Mouse (Mus musculus): Measurements from ENCODE around the gene P3h2.

P3h2 gene

GRCm38 (mm10) chr16:26065060-26065459, 40.5 kb downstream of the P3h2 start:
- DNase-seq: no peak

- DNase-seq: no peak
Measured at GRCm38 (mm10) chr16:26060239-26061085, 45.1 kb downstream of the P3h2 start.

- no peak for DNase-seq
Measured at GRCm38 (mm10) chr16:26053631-26054030, 52.0 kb downstream of the P3h2 start.

GRCm38 (mm10) chr16:26049393-26050087, 56.0 kb downstream of the P3h2 start:
- DNase-seq: peak in 1 of 2 experiments; percentile 6

- no peak for DNase-seq
Measured at GRCm38 (mm10) chr16:26047870-26048269, 57.7 kb downstream of the P3h2 start.

- DNase-seq: no peak
Measured at GRCm38 (mm10) chr16:26047396-26047795, 58.2 kb downstream of the P3h2 start.

- DNase-seq: no peak
Measured at GRCm38 (mm10) chr16:26041929-26042303, 63.7 kb downstream of the P3h2 start.

GRCm38 (mm10) chr16:26041021-26041928, 64.3 kb downstream of the P3h2 start:
- DNase-seq: no peak

- no peak for DNase-seq
Measured at GRCm38 (mm10) chr16:26039320-26039719, 66.3 kb downstream of the P3h2 start.

- DNase-seq: no peak
Measured at GRCm38 (mm10) chr16:26035525-26035924, 70.1 kb downstream of the P3h2 start.

- no peak for DNase-seq
Measured at GRCm38 (mm10) chr16:26035079-26035478, 70.5 kb downstream of the P3h2 start.

- no peak for DNase-seq
Measured at GRCm38 (mm10) chr16:26029424-26030012, 76.1 kb downstream of the P3h2 start.

GRCm38 (mm10) chr16:26026416-26026815, 79.2 kb downstream of the P3h2 start:
- DNase-seq: no peak

GRCm38 (mm10) chr16:26024543-26024942, 81.0 kb downstream of the P3h2 start:
- no peak for DNase-seq

- no peak for DNase-seq
Measured at GRCm38 (mm10) chr16:26023352-26023751, 82.2 kb downstream of the P3h2 start.

- no peak for DNase-seq
Measured at GRCm38 (mm10) chr16:26021759-26022158, 83.8 kb downstream of the P3h2 start.

- no peak for DNase-seq
Measured at GRCm38 (mm10) chr16:26005811-26006210, 99.8 kb downstream of the P3h2 start.

- no peak for DNase-seq
Measured at GRCm38 (mm10) chr16:26003261-26003660, 102.3 kb downstream of the P3h2 start.

GRCm38 (mm10) chr16:26002848-26003247, 102.7 kb downstream of the P3h2 start:
- DNase-seq: no peak

- no peak for DNase-seq
Measured at GRCm38 (mm10) chr16:25994605-25995004, 111.0 kb downstream of the P3h2 start.

- no peak for DNase-seq
Measured at GRCm38 (mm10) chr16:25987221-25987620, 118.4 kb downstream of the P3h2 start.

- no peak for DNase-seq
Measured at GRCm38 (mm10) chr16:25983635-25984034, 121.9 kb downstream of the P3h2 start.

- no peak for DNase-seq
Measured at GRCm38 (mm10) chr16:25979037-25979436, 126.5 kb downstream of the P3h2 start.

Measured in spleen, adult 18-20 months (tissue).